Mouse (Mus musculus) embryonic facial prominence, embryonic 14.5 days (tissue): Measurements from ENCODE around the gene Nop16. TPM values are rescaled to one million over a fixed set of nuclear protein-coding genes. Genes with fewer than 3 reads are reported as not detected.

Experiments
- ATAC-seq: fragments of 200-750 bp; cut with Nextera tagmentation; 2 replicates; pipeline ENCODE4 v1.8.0; 2017; ENCODE audit warnings: low read depth, moderate number of reproducible peaks, moderate TSS enrichment
- DNase-seq: peaks from one replicate; pipeline ENCODE4 v3.0.0-alpha.2; 2015; ENCODE audit warnings: low spot score
- H3K27ac ChIP-seq: fragments of 300-500 bp; sonication (generic); replicated peaks from 2 replicates; pipeline ENCODE4 v1.5.1; 2014; ENCODE audit warnings: low read depth, mild to moderate bottlenecking, low read length, moderate library complexity
- H3K27me3 ChIP-seq: fragments of 300-500 bp; sonication (generic); replicated peaks from 2 replicates; pipeline ENCODE4 v1.6.1; 2014; ENCODE audit warnings: low read length; ENCODE audit not compliant: control insufficient read depth, insufficient read depth
- H3K36me3 ChIP-seq: fragments of 300-500 bp; sonication (generic); 2 replicates; pipeline ENCODE4 v1.6.1; 2014; ENCODE audit warnings: low read length, mixed read lengths; ENCODE audit not compliant: control insufficient read depth, insufficient read depth
- H3K4me1 ChIP-seq: fragments of 300-500 bp; sonication (generic); 2 replicates; pipeline ENCODE4 v1.6.1; 2014; ENCODE audit warnings: antibody characterized with exemption, low read length; ENCODE audit not compliant: control insufficient read depth, insufficient read depth
- H3K4me2 ChIP-seq: fragments of 300-500 bp; sonication (generic); 2 replicates; pipeline ENCODE4 v1.6.1; 2014; ENCODE audit warnings: low read depth, mild to moderate bottlenecking, low read length, moderate library complexity, mixed read lengths
- H3K4me3 ChIP-seq: fragments of 300-500 bp; sonication (generic); 2 replicates; pipeline ENCODE4 v1.5.1; 2014; ENCODE audit warnings: low read depth, mild to moderate bottlenecking, low read length
- H3K9ac ChIP-seq: fragments of 300-500 bp; sonication (generic); 2 replicates; pipeline ENCODE4 v1.6.1; 2014; ENCODE audit warnings: low read depth, mild to moderate bottlenecking, low read length, moderate library complexity, mixed read lengths
- H3K9me3 ChIP-seq: fragments of 300-500 bp; sonication (generic); 2 replicates; pipeline ENCODE4 v1.6.1; 2016; ENCODE audit warnings: low read length; ENCODE audit not compliant: control insufficient read depth
- WGBS: fragments of 180-500 bp; shearing (Covaris S2); extraction: QIAGEN DNeasy Blood & Tissue Kit; methylation state at CpG from one replicate; pipeline ENCODE4 v1.1.7; 2014; 5-methylcytosine and 5-hydroxymethylcytosine counted together
- polyA plus RNA-seq: library from polyadenylated mRNA; unstranded; fragments of >200 nt; fragmentation: Nextera tagmentation; extraction: Ambion mirVana; gene quantifications from 2 replicates; pipeline ENCODE4 v1.2.1, GENCODE M21; 2014

Nop16 gene
- polyA plus RNA-seq, 1 experiment from 2014 or later, result 42.7 TPM

DNA sequence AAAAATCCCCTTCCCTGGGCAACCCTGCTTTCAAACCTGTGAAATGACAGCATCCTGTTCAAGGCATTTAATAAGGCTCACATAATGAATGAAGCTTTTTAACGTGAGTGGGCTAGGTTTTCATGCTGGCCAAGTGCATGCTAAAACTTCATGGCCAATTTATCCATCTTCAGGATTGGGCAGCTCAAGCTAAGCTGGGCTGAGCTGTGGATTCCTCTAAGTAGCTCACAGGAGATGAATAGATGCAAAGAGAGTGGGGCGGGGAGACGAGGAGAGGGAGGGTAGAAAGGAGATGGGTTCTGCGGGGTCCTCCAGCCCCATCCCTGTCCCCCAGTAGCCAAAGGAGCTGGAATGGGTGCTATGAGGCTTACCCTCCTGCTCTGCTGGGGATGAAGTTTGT lies 14.3 kb upstream of the Nop16 start:
- no peak for ATAC-seq

GRCm38 (mm10) chr13:54603501-54603900 lies 13.6 kb upstream of the Nop16 start:
- DNase-seq, result no peak
- Histone ChIP-seq H3K36me3 (peaks cover 17% of the 10 kb centered on the region; the same call in 1 of the 2 replicates), H3K9me3 (no peaks in the 10 kb centered on the region), H3K9ac (no peak overlapping the region), H3K4me3 (no peak overlapping the region), H3K4me2 (no peak overlapping the region), H3K27me3 (no peaks in the 10 kb centered on the region), H3K27ac (no peak overlapping the region), H3K4me1 (no peaks in the 10 kb centered on the region)
- no peak for ATAC-seq

More for the DNA sequence above, 14.3 kb upstream of the Nop16 start:
- no peaks in the 10 kb centered on the region for H3K27me3 ChIP-seq
- no peak overlapping the region for H3K4me3 ChIP-seq
- no peaks in the 10 kb centered on the region for H3K9me3 ChIP-seq
- H3K9ac ChIP-seq, result no peak overlapping the region
- DNase-seq, result no peak
- no peak overlapping the region for H3K27ac ChIP-seq
- 67% methylated on average over 4 of the region's 4 CpGs for WGBS
- no peak overlapping the region for H3K4me2 ChIP-seq
- no peaks in the 10 kb centered on the region; the same call in 1 of the 2 replicates for H3K4me1 ChIP-seq
- H3K36me3 ChIP-seq, result peaks cover 10% of the 10 kb centered on the region; the same call in 1 of the 2 replicates

- Histone ChIP-seq H3K9me3 (no peaks in the 10 kb centered on the region), H3K4me1 (no peaks in the 10 kb centered on the region), H3K27me3 (no peaks in the 10 kb centered on the region), H3K4me2 (no peak overlapping the region), H3K4me3 (no peak overlapping the region), H3K27ac (no peak overlapping the region), H3K36me3 (peaks cover 22% of the 10 kb centered on the region; the same call in 1 of the 2 replicates), H3K9ac (no peak overlapping the region)
- DNase-seq (no peak), ATAC-seq (no peak)
- WGBS, result 55% methylated on average over 3 of the region's 3 CpGs
These were observed 12.8 kb upstream of the Nop16 start for GRCm38 (mm10) chr13:54602639-54603111.

DNA sequence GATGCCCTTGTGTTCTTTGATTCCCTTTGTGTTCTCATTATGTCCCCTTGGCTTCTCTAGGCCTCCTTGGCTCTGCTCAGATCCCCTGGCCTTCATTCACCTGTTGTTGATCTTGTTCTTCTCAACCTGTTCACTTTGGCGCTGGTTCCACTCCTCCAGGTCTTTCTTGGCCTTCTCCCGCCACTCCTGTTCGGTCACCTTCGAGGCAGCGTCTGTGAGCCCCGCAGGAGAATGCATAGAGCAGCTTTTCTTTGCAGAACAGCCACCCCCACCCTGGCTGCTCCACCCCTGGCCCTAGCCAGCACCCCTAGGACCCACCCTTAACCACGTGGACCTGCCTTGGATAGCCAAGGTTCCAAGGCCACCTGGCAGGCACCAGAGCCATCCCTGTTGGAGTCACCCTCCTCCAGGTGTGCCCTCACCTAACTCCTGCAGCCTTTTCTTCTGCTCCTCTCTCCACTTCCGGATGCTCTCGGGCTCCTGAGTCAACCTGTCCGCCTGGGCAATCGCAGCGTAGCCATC lies 8.8 kb upstream of the Nop16 start:
- Histone ChIP-seq H3K27ac (no peak overlapping the region), H3K36me3 (peaks cover 29% of the 10 kb centered on the region; the same call in 1 of the 2 replicates), H3K9ac (no peak overlapping the region), H3K4me1 (no peaks in the 10 kb centered on the region), H3K27me3 (no peaks in the 10 kb centered on the region), H3K4me3 (no peak overlapping the region), H3K4me2 (no peak overlapping the region), H3K9me3 (no peaks in the 10 kb centered on the region)
- WGBS, result 88% methylated on average over 12 of the region's 12 CpGs
- DNase-seq (no peak), ATAC-seq (no peak)

DNA sequence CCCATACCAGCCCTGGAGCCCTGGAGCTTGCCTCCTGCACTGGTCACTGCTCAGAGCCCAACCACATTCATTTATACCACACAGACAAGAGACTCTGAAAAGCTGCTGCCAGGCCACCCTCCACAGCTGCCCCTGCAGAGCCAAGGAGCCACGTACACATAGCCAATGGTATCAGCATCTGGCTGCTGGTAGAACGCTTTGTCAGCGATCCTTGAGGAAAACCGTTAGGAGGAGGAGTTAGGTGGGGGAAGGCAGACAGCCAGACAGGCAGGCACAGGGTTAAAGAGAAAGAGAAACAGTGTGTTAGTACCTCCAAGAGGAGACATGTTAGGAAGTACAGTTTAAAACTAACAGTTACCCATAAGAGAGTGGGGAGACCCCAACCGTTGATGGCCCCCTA lies 7.0 kb upstream of the Nop16 start:
- ATAC-seq, result no peak
- no peaks in the 10 kb centered on the region for H3K27me3 ChIP-seq
- no peak overlapping the region for H3K9ac ChIP-seq
- 64% methylated on average over 5 of the region's 5 CpGs for WGBS
- H3K4me3 ChIP-seq, result no peak overlapping the region
- no peaks in the 10 kb centered on the region for H3K9me3 ChIP-seq
- H3K4me2 ChIP-seq, result no peak overlapping the region
- no peaks in the 10 kb centered on the region for H3K4me1 ChIP-seq
- no peak for DNase-seq
- peaks cover 40% of the 10 kb centered on the region; the same call in 1 of the 2 replicates for H3K36me3 ChIP-seq
- peak overlapping the region; percentile 17; the same call in 1 of the 2 replicates for H3K27ac ChIP-seq

GRCm38 (mm10) chr13:54596107-54596690 lies 6.3 kb upstream of the Nop16 start:
- 76% methylated on average over 8 of the region's 8 CpGs for WGBS
- peaks cover 6% of the 10 kb centered on the region for H3K4me1 ChIP-seq
- H3K4me2 ChIP-seq, result no peak overlapping the region
- peaks cover 40% of the 10 kb centered on the region; the same call in 1 of the 2 replicates for H3K36me3 ChIP-seq
- no peak overlapping the region for H3K9ac ChIP-seq
- no peak for DNase-seq
- H3K27me3 ChIP-seq, result no peaks in the 10 kb centered on the region
- H3K9me3 ChIP-seq, result no peaks in the 10 kb centered on the region
- no peak for ATAC-seq
- no peak overlapping the region for H3K27ac ChIP-seq
- no peak overlapping the region for H3K4me3 ChIP-seq

- Histone ChIP-seq H3K4me1 (peaks cover 10% of the 10 kb centered on the region), H3K4me3 (no peak overlapping the region), H3K4me2 (no peak overlapping the region), H3K27ac (no peak overlapping the region), H3K9me3 (no peaks in the 10 kb centered on the region), H3K27me3 (no peaks in the 10 kb centered on the region), H3K36me3 (peaks cover 30% of the 10 kb centered on the region; the same call in 1 of the 2 replicates), H3K9ac (no peak overlapping the region)
- 92% methylated on average over 11 of the region's 11 CpGs for WGBS
- DNase-seq (no peak), ATAC-seq (no peak)
These were observed 3.7 kb upstream of the Nop16 start for GRCm38 (mm10) chr13:54593617-54594016.

GRCm38 (mm10) chr13:54591776-54592356 lies 2.0 kb upstream of the Nop16 start:
- WGBS, result 87% methylated on average over 8 of the region's 8 CpGs
- H3K27me3 ChIP-seq, result no peaks in the 10 kb centered on the region
- no peak overlapping the region; the same call in 1 of the 2 replicates for H3K4me3 ChIP-seq
- peaks cover 10% of the 10 kb centered on the region for H3K4me1 ChIP-seq
- H3K9me3 ChIP-seq, result no peaks in the 10 kb centered on the region
- DNase-seq (no peak), ATAC-seq (no peak)
- peak overlapping the region; percentile 82 for H3K4me2 ChIP-seq
- H3K9ac ChIP-seq, result no peak overlapping the region
- H3K27ac ChIP-seq, result no peak overlapping the region
- H3K36me3 ChIP-seq, result peaks cover 39% of the 10 kb centered on the region
